Mouse (Mus musculus) small intestine, adult 2 months (tissue): ENCODE results near the gene Atp6v0b.

Experiments
- CTCF ChIP-seq: fragments of 200-500 bp; IDR thresholded peaks from 2 replicates; pipeline ENCODE4 v1.5.1; 2012; ENCODE audit warnings: low read depth, mild to moderate bottlenecking, control low read depth, inconsistent platforms, low read length, moderate library complexity, mixed read lengths; ENCODE audit not compliant: insufficient replicate concordance, insufficient read length; ENCODE audit errors: extremely low read depth
- POLR2A ChIP-seq: fragments of 200-500 bp; IDR thresholded peaks from 2 replicates; pipeline ENCODE4 v1.6.1; 2012; ENCODE audit warnings: low read depth, mild to moderate bottlenecking, control low read depth, inconsistent platforms, low read length, moderate library complexity

GRCm38 (mm10) chr4:117928699-117929241 is 41.6 kb upstream of the Atp6v0b start:
- TF ChIP-seq POLR2A (0 out of 2 replicates have a peak, but pooled peaks have one; percentile 8), CTCF (peak; percentile 47; the same call in 1 of the 2 replicates)
